Mouse (Mus musculus) left cerebral cortex, postnatal 4 days (tissue): ENCODE results near the gene Olfr1233. TPM values are rescaled to one million over a fixed set of nuclear protein-coding genes. Genes with fewer than 3 reads are reported as not detected.

Experiments
- DNase-seq: peaks from one replicate; pipeline ENCODE4 v3.0.0-alpha.2; 2022
- intact Hi-C: fragments of 180-260 bp; cut with DNase I; formaldehyde crosslinking; loops from one replicate; pipeline ENCODE4 v1.15.1; 2025
- total RNA-seq, 2 experiments: library from RNA; stranded (reverse); gene quantifications; 2 replicates each; pipeline ENCODE4 v1.2.3; 2021

Gene Olfr1233
- total RNA-seq, result not detected

DNA sequence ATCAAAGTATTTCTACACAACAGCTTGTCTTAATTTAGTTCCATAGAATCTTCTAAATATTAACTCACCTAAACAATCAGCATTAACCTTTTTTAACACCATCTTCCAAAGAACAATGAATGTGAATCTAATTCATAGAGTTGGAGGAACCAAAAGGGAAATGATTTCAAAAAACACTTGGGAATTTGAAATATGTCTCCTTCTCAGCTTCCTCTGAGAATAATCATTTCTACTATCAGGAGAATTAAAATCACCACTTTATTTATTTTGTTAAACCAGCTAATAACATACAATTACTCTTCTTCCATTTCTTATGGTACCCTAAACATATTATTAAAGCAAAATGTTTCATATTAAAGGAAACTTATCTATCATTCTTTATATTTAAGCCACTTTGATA, at the start of gene Olfr1233:
Gene Olfr1233, minus strand, starts transcription at position 101 of the 400 bp plus-strand sequence.
- intact Hi-C loops, result no loop called here
- DNase-seq, result no peak

DNA sequence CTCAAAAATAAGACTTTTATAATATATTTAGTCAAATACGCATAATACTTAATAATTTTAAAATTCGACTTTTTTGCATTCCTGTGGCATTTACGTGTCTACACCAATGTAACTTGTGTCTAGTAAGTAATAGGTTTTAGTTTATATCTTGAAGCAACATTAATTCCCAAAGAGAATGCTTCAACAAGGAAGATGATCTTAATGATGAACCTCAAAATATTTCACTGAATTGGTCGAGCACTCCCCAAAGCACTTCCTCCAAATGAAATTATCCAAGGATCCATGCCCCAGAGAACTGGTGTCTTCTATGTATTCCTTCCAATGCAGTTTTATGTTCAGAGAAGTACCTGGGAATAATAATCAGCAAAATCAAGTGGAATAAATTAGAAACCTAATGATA, 22.6 kb upstream of the Olfr1233 start, which contains the start of gene Olfr1234:
Gene Olfr1234, minus strand, starts transcription at position 101 of the 400 bp plus-strand sequence.
- intact Hi-C loops, result no loop called here
- DNase-seq, result no peak

DNA sequence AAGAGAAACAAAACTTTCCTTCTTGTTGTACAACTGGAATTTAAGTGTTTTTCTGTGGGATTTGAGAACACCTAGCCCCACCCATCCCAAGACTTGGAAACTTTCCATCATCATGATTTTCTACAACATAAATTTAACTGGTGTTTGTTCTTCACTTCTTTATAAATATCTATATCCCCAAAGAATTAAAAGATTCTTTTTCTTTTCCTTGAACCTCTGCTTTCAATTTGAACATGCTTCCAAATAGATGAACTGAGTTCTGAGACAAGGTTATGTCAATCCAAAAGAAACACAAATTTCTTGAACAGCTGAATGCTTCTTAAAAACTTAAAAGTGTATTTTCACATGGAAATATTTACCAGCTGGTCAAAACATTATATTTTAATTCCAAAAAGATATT, 12.6 kb downstream of the Olfr1233 start, which contains the start of gene Olfr1232:
Gene Olfr1232, minus strand, starts transcription at position 101 of the 400 bp plus-strand sequence.
- no peak for DNase-seq
- intact Hi-C loops, result no loop called here

DNA sequence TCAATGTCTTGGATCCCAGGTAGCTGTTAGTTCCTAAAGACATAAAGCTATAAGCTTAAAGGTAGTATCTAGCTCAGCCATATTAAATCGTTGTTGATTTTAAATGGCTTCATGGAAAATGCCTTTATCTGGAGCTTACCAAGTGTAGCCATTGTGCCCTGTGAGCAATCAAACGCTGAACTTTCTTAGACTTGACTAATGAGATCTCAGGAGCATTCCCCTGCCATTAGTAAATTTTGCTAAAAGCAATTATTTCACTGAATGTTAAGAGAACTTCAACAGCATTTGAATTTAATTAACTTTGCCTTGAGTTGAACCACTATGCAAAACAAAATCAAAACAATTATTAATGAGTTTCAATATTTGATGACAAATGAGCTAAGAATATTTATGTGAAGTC, 35.2 kb downstream of the Olfr1233 start, which contains the start of gene Olfr1231:
Gene Olfr1231, minus strand, starts transcription at position 101 of the 400 bp plus-strand sequence.
- DNase-seq, result no peak
- intact Hi-C loops, result no loop called here

DNA sequence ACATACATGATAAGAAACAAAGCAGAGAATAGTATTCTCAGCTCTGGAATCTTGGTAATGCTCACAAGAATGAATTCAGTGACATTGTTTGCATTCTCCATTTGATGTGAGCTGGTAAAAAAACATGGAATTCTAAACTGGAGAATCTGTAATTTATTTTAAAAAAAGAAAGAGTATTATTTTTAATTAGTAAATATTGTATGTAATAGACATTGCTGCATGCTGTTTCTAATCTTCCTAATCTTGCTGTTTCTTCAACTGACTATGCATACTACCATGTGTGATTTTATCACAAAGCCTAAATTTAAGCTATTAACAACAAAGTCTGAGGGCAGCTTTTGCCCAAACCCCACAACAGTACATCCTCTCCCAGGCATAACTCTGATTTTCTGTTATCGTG, 45.0 kb downstream of the Olfr1233 start, which contains the start of gene Olfr1230:
Gene Olfr1230, minus strand, starts transcription at position 101 of the 400 bp plus-strand sequence.
- intact Hi-C loops, result no loop called here
- DNase-seq, result no peak

DNA sequence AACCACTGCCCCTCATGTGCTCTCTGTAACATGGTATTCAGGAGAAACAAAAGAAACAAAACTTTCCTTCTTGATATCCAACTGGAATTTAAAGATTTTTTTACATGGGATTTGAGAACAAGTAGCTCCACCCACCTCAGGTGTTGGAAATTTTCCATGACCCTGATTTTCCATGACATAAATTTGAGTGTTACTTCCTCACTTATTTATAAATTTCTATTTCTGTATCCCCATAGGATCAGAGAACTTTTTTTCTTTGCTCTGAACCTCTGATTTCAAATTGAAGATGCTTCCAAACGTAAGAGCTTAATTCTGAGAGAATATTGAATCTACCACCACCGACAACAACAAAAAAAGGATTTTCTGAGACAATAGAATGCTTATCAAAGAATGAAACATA, 54.3 kb downstream of the Olfr1233 start, which contains the start of gene Olfr1229:
Gene Olfr1229, minus strand, starts transcription at position 101 of the 400 bp plus-strand sequence.
- no peak for DNase-seq
- intact Hi-C loops, result no loop called here

Other genes with a start within 250 kb of the Olfr1233 start
- not detected for gene Olfr1220, start 235.6 kb downstream of the Olfr1233 start, total RNA-seq
- not detected for gene Olfr1221, start 225.1 kb downstream of the Olfr1233 start, total RNA-seq
- not detected for gene Olfr1222, start 209.3 kb downstream of the Olfr1233 start, total RNA-seq
- gene Olfr1223, start 190.8 kb downstream of the Olfr1233 start, total RNA-seq, result not detected
- gene Olfr1224-ps1, start 178.3 kb downstream of the Olfr1233 start, total RNA-seq, result not detected
- not detected for gene Olfr1225, start 167.7 kb downstream of the Olfr1233 start, total RNA-seq
- not detected for gene Olfr1226, start 142.3 kb downstream of the Olfr1233 start, total RNA-seq
- gene Olfr1228, start 88.3 kb downstream of the Olfr1233 start, total RNA-seq, result not detected
- not detected for gene Olfr1229, start 54.4 kb downstream of the Olfr1233 start, total RNA-seq
- not detected for gene Olfr1230, start 45.1 kb downstream of the Olfr1233 start, total RNA-seq
- not detected for gene Olfr1231, start 35.3 kb downstream of the Olfr1233 start, total RNA-seq
- gene Olfr1232, start 12.7 kb downstream of the Olfr1233 start, total RNA-seq, result not detected
- not detected for gene Olfr1234, start 22.5 kb upstream of the Olfr1233 start, total RNA-seq
- gene Olfr1238, start 67.3 kb upstream of the Olfr1233 start, total RNA-seq, result not detected
- gene Olfr1239, start 78.0 kb upstream of the Olfr1233 start, total RNA-seq, result not detected
- not detected for gene Olfr1240, start 100.6 kb upstream of the Olfr1233 start, total RNA-seq
- gene Olfr1241, start 144.7 kb upstream of the Olfr1233 start, total RNA-seq, result not detected
- gene Olfr1242, start 155.9 kb upstream of the Olfr1233 start, total RNA-seq, result not detected
- not detected for gene Olfr1243, start 189.1 kb upstream of the Olfr1233 start, total RNA-seq
- not detected for gene Olfr1245, start 236.0 kb upstream of the Olfr1233 start, total RNA-seq